Mouse (Mus musculus) heart, adult 2 months (tissue): ENCODE data around the gene Rtbdn.

ENCODE experiments used
- CTCF ChIP-seq: fragments of 200-600 bp; IDR thresholded peaks from 2 replicates; pipeline ENCODE4 v1.8.1; 2022; ENCODE audit warnings: antibody characterized with exemption, mild to moderate bottlenecking, moderate library complexity
- EP300 ChIP-seq: fragments of 200-500 bp; IDR thresholded peaks from 2 replicates; pipeline ENCODE4 v1.6.1; 2011; ENCODE audit warnings: low read depth, low read length, control low read depth; ENCODE audit not compliant: insufficient read depth
- POLR2A ChIP-seq: fragments of 200-500 bp; IDR thresholded peaks from 2 replicates; pipeline ENCODE4 v1.6.1; 2011; ENCODE audit warnings: mild to moderate bottlenecking, low read depth, low read length, control low read depth; ENCODE audit not compliant: insufficient read depth

DNA sequence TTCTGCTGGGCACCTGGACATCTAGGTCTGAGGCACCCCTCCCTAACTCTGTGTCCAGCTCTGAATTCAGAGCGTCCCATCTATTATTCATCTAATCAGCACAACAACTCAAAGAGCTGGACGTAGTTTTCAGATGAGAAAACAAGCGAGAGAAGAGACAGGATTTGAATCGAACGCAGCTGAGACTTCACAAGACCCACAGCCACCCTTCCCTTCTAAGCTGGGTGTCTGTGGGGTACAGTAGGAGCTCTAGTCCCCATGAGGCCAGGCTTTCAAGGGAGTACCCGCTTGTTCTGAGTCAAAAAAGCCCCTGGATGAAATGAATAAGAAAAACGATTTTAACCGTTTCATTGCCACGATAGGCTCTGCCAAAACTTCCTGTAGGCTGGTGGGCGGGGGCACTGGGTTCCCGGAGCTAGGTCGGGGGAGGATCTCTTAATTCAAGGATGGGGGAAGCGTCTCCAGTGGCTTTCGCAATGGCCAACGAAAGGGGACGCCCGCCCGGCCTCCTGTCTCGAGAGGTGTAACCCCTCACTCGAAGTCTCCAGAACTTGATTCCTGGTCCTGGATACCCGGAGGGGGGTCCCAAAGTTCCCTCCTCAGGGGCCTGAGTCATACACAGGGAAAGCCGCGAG lies 38.4 kb downstream of the Rtbdn start:
- TF ChIP-seq CTCF (no peak), POLR2A (no peak), EP300 (no peak)
